Mouse (Mus musculus): Measurements from ENCODE around the gene Lamb2. TPM values are rescaled to one million over a fixed set of nuclear protein-coding genes. Genes with fewer than 3 reads are reported as not detected.

The Lamb2 gene
- polyA plus RNA-seq, 1 experiment from 2014 or later = 0.92 TPM

GRCm38 (mm10) chr9:108523341-108523740 is 43.8 kb downstream of the Lamb2 start:
- Histone ChIP-seq H3K36me3 (ENCODE audit: inconsistent target) (peaks cover 10% of the 10 kb centered on the region; the same call in 1 of the 2 replicates), H3K4me3 (ENCODE audit: inconsistent target) (no peak overlapping the region), H3K27ac (no peak overlapping the region), H3K79me2 (ENCODE audit: inconsistent target) (peaks cover 100% of the 10 kb centered on the region)
- WGBS (ENCODE audit: missing documents) = 93% methylated on average over 4 of the region's 4 CpGs

GRCm38 (mm10) chr9:108525400-108525799 is 45.9 kb downstream of the Lamb2 start:
- H3K27ac ChIP-seq = no peak overlapping the region
- peaks cover 100% of the 10 kb centered on the region for H3K79me2 ChIP-seq (ENCODE audit: inconsistent target)
- WGBS (ENCODE audit: missing documents) = 84% methylated on average over 3 of the region's 3 CpGs
- H3K36me3 ChIP-seq (ENCODE audit: inconsistent target) = peaks cover 29% of the 10 kb centered on the region
- H3K4me3 ChIP-seq (ENCODE audit: inconsistent target) = no peak overlapping the region

GRCm38 (mm10) chr9:108530954-108531353 is 51.4 kb downstream of the Lamb2 start:
- 100% methylated on average over 1 of the region's 1 CpGs for WGBS (ENCODE audit: missing documents)
- Histone ChIP-seq H3K4me3 (ENCODE audit: inconsistent target) (no peak overlapping the region), H3K36me3 (ENCODE audit: inconsistent target) (peaks cover 76% of the 10 kb centered on the region)

GRCm38 (mm10) chr9:108531496-108531895 is 52.0 kb downstream of the Lamb2 start:
- H3K27ac ChIP-seq = no peak overlapping the region
- no peak overlapping the region for H3K4me3 ChIP-seq (ENCODE audit: inconsistent target)
- H3K79me2 ChIP-seq (ENCODE audit: inconsistent target) = peaks cover 98% of the 10 kb centered on the region
- peaks cover 81% of the 10 kb centered on the region for H3K36me3 ChIP-seq (ENCODE audit: inconsistent target)
- WGBS (ENCODE audit: missing documents) = 100% methylated on average over 1 of the region's 1 CpGs

More at GRCm38 (mm10) chr9:108530954-108531353, 51.4 kb downstream of the Lamb2 start:
- Histone ChIP-seq H3K79me2 (ENCODE audit: inconsistent target) (peaks cover 98% of the 10 kb centered on the region), H3K27ac (no peak overlapping the region)

Other genes starting within 250 kb of the Lamb2 start
- 38.1 to 58.2 TPM (median 44.5 TPM) in 3 replicates for gene Dag1, start 215.8 kb upstream of the Lamb2 start, polyA plus RNA-seq (2018)
- gene Nicn1, start 189.3 kb upstream of the Lamb2 start, polyA plus RNA-seq (2018) = 6.8 to 7.1 TPM (median 6.8 TPM) in 3 replicates
- 0.67 to 1.3 TPM (median 0.96 TPM) in 3 replicates for gene Amt, start 182.9 kb upstream of the Lamb2 start, polyA plus RNA-seq (2018)
- gene Rhoa, start 173.6 kb upstream of the Lamb2 start, polyA plus RNA-seq (2018) = 409 to 646 TPM (median 437 TPM) in 3 replicates
- 7.0 to 22.0 TPM (median 13.1 TPM) in 3 replicates for gene Tcta, start 173.6 kb upstream of the Lamb2 start, polyA plus RNA-seq (2018)
- 944 to 2,094 TPM (median 1,300 TPM) in 3 replicates for gene Gpx1, start 140.8 kb upstream of the Lamb2 start, polyA plus RNA-seq (2018)
- gene Usp4, start 131.9 kb upstream of the Lamb2 start, polyA plus RNA-seq (2018) = 60.3 to 67.5 TPM (median 67.2 TPM) in 3 replicates
- 0.33 TPM in 1 of 3 replicates, not detected in the others for gene 1700102P08Rik, start 86.9 kb upstream of the Lamb2 start, polyA plus RNA-seq (2018)
- not detected in 3 replicates for gene Ccdc36, start 51.3 kb upstream of the Lamb2 start, polyA plus RNA-seq (2018)
- gene BC048562, start 43.3 kb upstream of the Lamb2 start, polyA plus RNA-seq (2018) = not detected in 3 replicates
- 15.8 to 26.5 TPM (median 19.0 TPM) in 3 replicates for gene Ccdc71, start 19.2 kb upstream of the Lamb2 start, polyA plus RNA-seq (2018)
- 1.5 to 1.9 TPM (median 1.6 TPM) in 3 replicates for gene Klhdc8b, start 18.2 kb upstream of the Lamb2 start, polyA plus RNA-seq (2018)
- gene Usp19, start 10.9 kb downstream of the Lamb2 start, polyA plus RNA-seq (2018) = 33.8 to 68.8 TPM (median 46.3 TPM) in 3 replicates
- 77.0 to 179 TPM (median 87.2 TPM) in 3 replicates for gene Qars, start 28.0 kb downstream of the Lamb2 start, polyA plus RNA-seq (2018)
- 73.2 to 92.9 TPM (median 77.3 TPM) in 3 replicates for gene Qrich1, start 37.1 kb downstream of the Lamb2 start, polyA plus RNA-seq (2018)
- gene Impdh2, start 80.5 kb downstream of the Lamb2 start, polyA plus RNA-seq (2018) = 36.0 to 103 TPM (median 41.0 TPM) in 3 replicates
- 9.6 to 20.2 TPM (median 16.5 TPM) in 3 replicates for gene Ndufaf3, start 87.7 kb downstream of the Lamb2 start, polyA plus RNA-seq (2018)
- 17.5 to 30.5 TPM (median 20.5 TPM) in 3 replicates for gene Dalrd3, start 90.2 kb downstream of the Lamb2 start, polyA plus RNA-seq (2018)
- 3.1 to 7.5 TPM (median 7.5 TPM) in 3 replicates for gene Wdr6, start 99.0 kb downstream of the Lamb2 start, polyA plus RNA-seq (2018)
- 0.16 to 0.70 TPM (median 0.33 TPM) in 3 replicates for gene P4htm, start 117.9 kb downstream of the Lamb2 start, polyA plus RNA-seq (2018)
- 22.7 to 40.8 TPM (median 29.9 TPM) in 3 replicates for gene Arih2, start 169.7 kb downstream of the Lamb2 start, polyA plus RNA-seq (2018)
- 28.0 to 35.2 TPM (median 33.4 TPM) in 3 replicates for gene Slc25a20, start 182.4 kb downstream of the Lamb2 start, polyA plus RNA-seq (2018)
- gene Prkar2a, start 209.6 kb downstream of the Lamb2 start, polyA plus RNA-seq (2018) = 20.7 to 69.9 TPM (median 46.8 TPM) in 3 replicates

All from macrophage (primary cell).